Mouse (Mus musculus) limb, embryonic 11.5 days (tissue): ENCODE data around the gene Myadml2. TPM values are rescaled to one million over a fixed set of nuclear protein-coding genes. Genes with fewer than 3 reads are reported as not detected.

ENCODE experiments used
- microRNA-seq: library from miRNA; unstranded; fragments of <30 nt; microRNA quantifications from one replicate; pipeline ENCODE4, GENCODE M21; 2016
- polyA plus RNA-seq: library from polyadenylated mRNA; unstranded; fragments of >200 nt; fragmentation: Nextera tagmentation; extraction: Ambion mirVana; gene quantifications from 2 replicates; pipeline ENCODE4 v1.2.1, GENCODE M21; 2014

The Myadml2 gene
- polyA plus RNA-seq, 1 experiment from 2014 or later, result not detected

Small RNAs within 50 kb of the gene (microRNA-seq; reads per million reads assigned to microRNA genes)
- gene Mir6936, result not detected

Other genes with a start within 250 kb of the Myadml2 start
- 47.1 and 51.1 TPM in 2 replicates for gene Nploc4, start 210.4 kb downstream of the Myadml2 start, polyA plus RNA-seq
- gene Tspan10, start 205.5 kb downstream of the Myadml2 start, polyA plus RNA-seq, result not detected in 2 replicates
- 0.19 TPM in 1 of 2 replicates, not detected in the other for gene Pde6g, start 194.7 kb downstream of the Myadml2 start, polyA plus RNA-seq
- 11.5 and 11.9 TPM in 2 replicates for gene Oxld1, start 190.1 kb downstream of the Myadml2 start, polyA plus RNA-seq
- 32.6 and 36.4 TPM in 2 replicates for gene Ccdc137, start 190.0 kb downstream of the Myadml2 start, polyA plus RNA-seq
- 56.6 and 58.3 TPM in 2 replicates for gene Arl16, start 180.6 kb downstream of the Myadml2 start, polyA plus RNA-seq
- gene Mrpl12, start 163.5 kb downstream of the Myadml2 start, polyA plus RNA-seq, result 166 and 177 TPM in 2 replicates
- 57.8 and 58.5 TPM in 2 replicates for gene Slc25a10, start 156.3 kb downstream of the Myadml2 start, polyA plus RNA-seq
- gene Gcgr, start 117.5 kb downstream of the Myadml2 start, polyA plus RNA-seq, result 0.71 and 1.8 TPM in 2 replicates
- gene Mcrip1, start 98.4 kb downstream of the Myadml2 start, polyA plus RNA-seq, result 234 and 252 TPM in 2 replicates
- 0.47 and 0.85 TPM in 2 replicates for gene Ppp1r27, start 97.0 kb downstream of the Myadml2 start, polyA plus RNA-seq
- gene P4hb, start 74.9 kb downstream of the Myadml2 start, polyA plus RNA-seq, result 640 and 656 TPM in 2 replicates
- 593 and 597 TPM in 2 replicates for gene Arhgdia, start 66.5 kb downstream of the Myadml2 start, polyA plus RNA-seq
- gene Alyref, start 49.8 kb downstream of the Myadml2 start, polyA plus RNA-seq, result 810 and 850 TPM in 2 replicates
- 214 and 223 TPM in 2 replicates for gene Anapc11, start 49.7 kb downstream of the Myadml2 start, polyA plus RNA-seq
- 1.4 TPM in 1 of 2 replicates, not detected in the other for gene Npb, start 39.7 kb downstream of the Myadml2 start, polyA plus RNA-seq
- 105 and 111 TPM in 2 replicates for gene Pcyt2, start 30.2 kb downstream of the Myadml2 start, polyA plus RNA-seq
- gene Sirt7, start 22.9 kb downstream of the Myadml2 start, polyA plus RNA-seq, result 24.6 TPM in 2 replicates
- 22.6 and 24.2 TPM in 2 replicates for gene Mafg, start 14.6 kb downstream of the Myadml2 start, polyA plus RNA-seq
- 33.3 and 34.2 TPM in 2 replicates for gene Pycr1, start 4.4 kb downstream of the Myadml2 start, polyA plus RNA-seq
- gene Notum, start 13.0 kb upstream of the Myadml2 start, polyA plus RNA-seq, result 6.6 and 7.5 TPM in 2 replicates
- gene Aspscr1, start 24.8 kb upstream of the Myadml2 start, polyA plus RNA-seq, result 122 and 128 TPM in 2 replicates
- gene Cenpx, start 65.6 kb upstream of the Myadml2 start, polyA plus RNA-seq, result 126 and 127 TPM in 2 replicates
- 44.3 and 47.8 TPM in 2 replicates for gene Lrrc45, start 65.8 kb upstream of the Myadml2 start, polyA plus RNA-seq
- 7.4 and 12.8 TPM in 2 replicates for gene Rac3, start 73.3 kb upstream of the Myadml2 start, polyA plus RNA-seq
- 12.4 and 16.5 TPM in 2 replicates for gene Dcxr, start 79.1 kb upstream of the Myadml2 start, polyA plus RNA-seq
- gene Cbr2, start 84.0 kb upstream of the Myadml2 start, polyA plus RNA-seq, result 6.7 and 7.4 TPM in 2 replicates
- 11.2 and 13.4 TPM in 2 replicates for gene Hmga1b, start 114.6 kb upstream of the Myadml2 start, polyA plus RNA-seq
- gene Rfng, start 136.0 kb upstream of the Myadml2 start, polyA plus RNA-seq, result 23.7 and 29.5 TPM in 2 replicates
- 266 and 275 TPM in 2 replicates for gene Gps1, start 136.1 kb upstream of the Myadml2 start, polyA plus RNA-seq
- 87.4 and 95.9 TPM in 2 replicates for gene Dus1l, start 148.2 kb upstream of the Myadml2 start, polyA plus RNA-seq
- gene Fasn, start 176.4 kb upstream of the Myadml2 start, polyA plus RNA-seq, result 87.3 and 91.8 TPM in 2 replicates